Mouse (Mus musculus): ENCODE results near the gene Foxp1. TPM values are rescaled to one million over a fixed set of nuclear protein-coding genes. Genes with fewer than 3 reads are reported as not detected.

Gene Foxp1
- polyA plus RNA-seq, 1 experiment from 2014 or later: 52.4 TPM

DNA sequence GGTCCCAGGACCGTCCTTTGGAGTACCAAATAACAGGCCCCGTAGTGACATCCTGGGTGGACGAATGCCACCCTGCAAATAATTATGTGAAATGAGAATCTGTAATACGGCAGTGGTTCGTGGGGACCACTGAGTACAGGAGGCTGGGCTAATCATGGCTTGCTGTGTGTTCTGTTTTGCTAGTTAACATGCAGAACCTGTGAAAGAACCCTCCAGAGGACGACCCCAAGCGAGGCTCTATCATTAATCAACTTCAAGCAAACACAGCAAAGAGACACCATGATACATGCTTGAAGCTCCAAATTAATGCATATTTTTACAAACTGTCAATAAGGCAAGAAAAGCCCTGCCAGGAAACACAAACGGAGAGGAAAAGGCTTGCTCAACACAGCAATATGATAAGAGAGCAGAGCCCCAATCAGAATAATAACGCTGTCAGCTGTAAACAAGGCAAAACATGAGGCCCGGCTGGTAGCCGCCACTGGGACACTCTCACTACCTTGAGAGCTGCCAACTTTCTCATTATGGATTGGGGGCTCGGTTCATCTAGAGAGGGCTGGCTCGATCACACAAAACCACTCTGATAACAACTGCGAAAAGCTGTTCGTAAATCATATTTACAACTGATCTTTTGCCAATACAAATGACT lies 591.7 kb downstream of the Foxp1 start:
- Histone ChIP-seq H3K27me3 (ENCODE audit: control insufficient read depth, insufficient read depth, low read length) (no peaks in the 10 kb centered on the region), H3K27ac (ENCODE audit: low read depth, low read length) (no peak overlapping the region), H3K9ac (replicated peaks; ENCODE audit: low read depth, low read length) (no peak overlapping the region), H3K4me3 (ENCODE audit: low read depth, low read length) (no peak overlapping the region), H3K9me3 (ENCODE audit: control insufficient read depth, low read length) (no peaks in the 10 kb centered on the region), H3K4me2 (ENCODE audit: low read depth, low read length) (no peak overlapping the region), H3K4me1 (ENCODE audit: control insufficient read depth, insufficient read depth, low read length) (peaks cover 9% of the 10 kb centered on the region; the same call in 1 of the 2 replicates), H3K36me3 (ENCODE audit: control insufficient read depth, insufficient read depth, low read length) (no peaks in the 10 kb centered on the region)
- WGBS: 34% methylated on average over 15 of the region's 15 CpGs
- no peak for ATAC-seq (ENCODE audit: low read depth)

DNA sequence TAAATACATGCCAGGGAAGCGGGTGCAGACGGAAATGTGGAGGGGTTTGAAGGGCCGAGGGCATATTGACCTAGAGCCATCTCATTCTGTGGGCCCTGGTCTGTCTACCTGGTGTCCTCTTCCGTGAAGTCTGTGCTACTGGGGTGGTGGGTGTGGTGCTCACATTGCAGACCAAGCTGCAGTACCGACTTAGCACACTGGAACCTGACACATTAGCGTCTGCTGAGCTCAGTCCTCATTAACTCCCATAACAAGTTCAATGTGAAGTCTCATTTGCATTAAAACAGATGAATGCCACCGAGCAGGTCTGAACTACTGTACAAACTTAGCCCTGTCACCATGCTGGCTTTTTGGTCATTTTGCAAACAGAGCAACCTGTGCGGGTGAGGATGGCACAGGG lies 594.2 kb downstream of the Foxp1 start:
- Histone ChIP-seq H3K9me3 (ENCODE audit: control insufficient read depth, low read length) (no peaks in the 10 kb centered on the region), H3K4me1 (ENCODE audit: control insufficient read depth, insufficient read depth, low read length) (peaks cover 8% of the 10 kb centered on the region; the same call in 1 of the 2 replicates), H3K27me3 (ENCODE audit: control insufficient read depth, insufficient read depth, low read length) (no peaks in the 10 kb centered on the region), H3K4me2 (ENCODE audit: low read depth, low read length) (no peak overlapping the region), H3K9ac (replicated peaks; ENCODE audit: low read depth, low read length) (no peak overlapping the region), H3K36me3 (ENCODE audit: control insufficient read depth, insufficient read depth, low read length) (no peaks in the 10 kb centered on the region), H3K4me3 (ENCODE audit: low read depth, low read length) (no peak overlapping the region), H3K27ac (ENCODE audit: low read depth, low read length) (no peak overlapping the region)
- no peak for ATAC-seq (ENCODE audit: low read depth)
- WGBS: 63% methylated on average over 8 of the region's 8 CpGs

DNA sequence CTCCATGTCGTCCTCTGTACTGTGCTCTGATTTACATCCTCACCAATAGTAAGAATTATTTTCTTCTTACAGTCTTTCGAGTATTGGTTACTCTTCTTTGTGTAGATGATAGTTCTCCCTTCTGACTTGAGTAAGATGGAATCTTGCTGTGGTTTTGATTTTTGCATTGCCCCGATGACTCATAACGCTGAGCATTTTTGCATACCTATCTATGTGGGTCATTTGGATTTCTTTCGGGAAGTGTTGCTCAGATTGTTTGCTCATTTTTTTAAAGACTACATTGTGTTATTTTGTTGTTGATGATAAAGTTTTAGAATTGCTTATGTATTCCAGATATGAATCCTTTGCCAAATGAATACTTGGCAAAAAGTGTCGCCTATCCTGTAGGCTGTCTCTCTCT lies 621.3 kb downstream of the Foxp1 start:
- Histone ChIP-seq H3K4me3 (ENCODE audit: low read depth, low read length) (no peak overlapping the region), H3K4me1 (ENCODE audit: control insufficient read depth, insufficient read depth, low read length) (no peaks in the 10 kb centered on the region), H3K27me3 (ENCODE audit: control insufficient read depth, insufficient read depth, low read length) (no peaks in the 10 kb centered on the region), H3K9ac (replicated peaks; ENCODE audit: low read depth, low read length) (no peak overlapping the region), H3K36me3 (ENCODE audit: control insufficient read depth, insufficient read depth, low read length) (no peaks in the 10 kb centered on the region), H3K4me2 (ENCODE audit: low read depth, low read length) (no peak overlapping the region), H3K9me3 (ENCODE audit: control insufficient read depth, low read length) (no peaks in the 10 kb centered on the region), H3K27ac (ENCODE audit: low read depth, low read length) (no peak overlapping the region)
- 96% methylated on average over 6 of the region's 6 CpGs for WGBS
- ATAC-seq (ENCODE audit: low read depth): no peak

DNA sequence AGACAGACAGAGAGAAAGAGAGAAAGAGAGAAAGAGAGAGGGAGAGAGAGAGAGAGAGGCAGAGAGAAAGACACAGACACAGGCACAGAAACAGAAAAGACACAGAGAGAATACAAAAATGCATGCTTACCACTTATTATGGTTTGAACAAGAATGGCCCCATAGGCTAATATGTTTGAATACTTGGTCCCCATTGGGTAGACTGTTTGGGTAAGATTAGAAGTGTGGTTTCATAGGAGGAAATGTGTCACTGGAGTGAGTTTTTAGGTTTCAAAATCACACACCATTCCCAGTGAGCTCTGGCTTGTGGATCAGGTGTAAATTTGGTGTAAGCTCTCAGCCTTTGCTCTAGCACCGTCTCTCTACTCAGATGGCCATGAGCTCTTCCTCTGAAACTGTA lies 644.3 kb downstream of the Foxp1 start:
- Histone ChIP-seq H3K4me3 (ENCODE audit: low read depth, low read length) (no peak overlapping the region), H3K9me3 (ENCODE audit: control insufficient read depth, low read length) (no peaks in the 10 kb centered on the region), H3K36me3 (ENCODE audit: control insufficient read depth, insufficient read depth, low read length) (no peaks in the 10 kb centered on the region), H3K27me3 (ENCODE audit: control insufficient read depth, insufficient read depth, low read length) (no peaks in the 10 kb centered on the region), H3K4me2 (ENCODE audit: low read depth, low read length) (no peak overlapping the region), H3K27ac (ENCODE audit: low read depth, low read length) (no peak overlapping the region), H3K4me1 (ENCODE audit: control insufficient read depth, insufficient read depth, low read length) (no peaks in the 10 kb centered on the region), H3K9ac (replicated peaks; ENCODE audit: low read depth, low read length) (no peak overlapping the region)
- ATAC-seq (ENCODE audit: low read depth): no peak
- WGBS: 87% methylated on average over 1 of the region's 1 CpGs

DNA sequence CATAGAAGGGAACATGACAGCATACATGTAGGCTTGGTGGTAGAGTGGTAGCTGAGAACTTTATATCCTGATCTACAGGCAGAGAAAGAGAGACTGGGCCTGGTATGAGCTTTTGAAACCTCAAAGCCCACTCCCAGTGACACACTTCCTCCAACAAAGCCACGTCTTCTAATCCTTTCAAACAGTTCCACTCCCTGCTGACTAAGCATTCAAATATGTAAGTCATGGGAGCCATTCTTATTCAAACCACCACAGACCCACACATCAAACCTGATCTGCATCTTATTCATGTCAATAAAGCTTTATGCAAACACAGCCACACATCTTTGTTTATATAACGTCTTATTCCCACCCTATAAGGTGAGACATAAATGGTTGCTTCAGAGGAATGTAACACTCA lies 646.1 kb downstream of the Foxp1 start:
- no peaks in the 10 kb centered on the region for H3K36me3 ChIP-seq (ENCODE audit: control insufficient read depth, insufficient read depth, low read length)
- H3K4me2 ChIP-seq (ENCODE audit: low read depth, low read length): no peak overlapping the region
- H3K9ac ChIP-seq (replicated peaks; ENCODE audit: low read depth, low read length): no peak overlapping the region
- no peak overlapping the region for H3K27ac ChIP-seq (ENCODE audit: low read depth, low read length)
- H3K27me3 ChIP-seq (ENCODE audit: control insufficient read depth, insufficient read depth, low read length): no peaks in the 10 kb centered on the region
- no peaks in the 10 kb centered on the region for H3K9me3 ChIP-seq (ENCODE audit: control insufficient read depth, low read length)
- ATAC-seq (ENCODE audit: low read depth): no peak
- H3K4me3 ChIP-seq (ENCODE audit: low read depth, low read length): no peak overlapping the region
- WGBS: 76% methylated on average over 2 of the region's 2 CpGs
- no peaks in the 10 kb centered on the region for H3K4me1 ChIP-seq (ENCODE audit: control insufficient read depth, insufficient read depth, low read length)

Small RNA genes within 50 kb of the gene (microRNA-seq; reads per million reads assigned to microRNA genes)
- not detected for gene Gm22328
- not detected for gene Gm49348

Other genes with a start within 250 kb of the Foxp1 start
- 6.8 and 7.8 TPM in 2 replicates for gene Eif4e3, start 144.1 kb upstream of the Foxp1 start, polyA plus RNA-seq (2014; fragmentation: Nextera tagmentation; extraction: Ambion mirVana)
- gene Gm20696, start 144.1 kb upstream of the Foxp1 start, polyA plus RNA-seq (2014; fragmentation: Nextera tagmentation; extraction: Ambion mirVana): 3.0 and 4.5 TPM in 2 replicates
- 21.0 and 21.7 TPM in 2 replicates for gene Gpr27, start 170.0 kb upstream of the Foxp1 start, polyA plus RNA-seq (2014; fragmentation: Nextera tagmentation; extraction: Ambion mirVana)
- gene Prok2, start 203.7 kb upstream of the Foxp1 start, polyA plus RNA-seq (2014; fragmentation: Nextera tagmentation; extraction: Ambion mirVana): not detected in 2 replicates